In the genomic region with DNA sequence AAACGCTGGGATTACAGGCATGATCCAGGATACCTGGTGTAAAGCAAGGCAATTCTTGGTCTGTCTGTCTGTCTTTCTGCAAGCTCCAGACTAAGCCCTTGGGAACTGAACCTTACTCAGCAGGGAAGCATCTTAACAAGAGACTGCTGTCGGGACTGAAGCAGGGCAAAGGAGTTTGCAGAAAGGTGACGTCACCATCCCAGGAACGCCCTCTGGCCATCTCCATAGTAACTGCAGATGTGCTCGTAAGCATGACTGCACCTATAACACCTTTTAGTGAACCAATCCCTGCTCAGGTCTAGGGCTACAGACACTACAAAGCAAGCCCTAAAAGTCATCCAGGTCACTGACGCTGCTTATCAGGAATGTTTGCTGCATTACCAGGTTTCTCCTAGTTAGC, we compare ENCODE assay signal across 10 mouse cellular contexts. TPM values are rescaled to one million over a fixed set of nuclear protein-coding genes. Genes with fewer than 3 reads are reported as not detected.
DNase-seq lines count a peak whose midpoint lies in the region; ATAC-seq and TF ChIP-seq lines count a peak whose summit lies in the region.
"Had no signal": no experiment of that assay in that cellular context is flagged by ENCODE, and none has a peak within 500 bp of the region (broad histone marks: within the 10 kb centered on the region; RNA-seq: fewer than 3 reads in every experiment).

No protein-coding gene starts in this region.

- H3K27me3 ChIP-seq in kidney, embryonic 14.5 days (ENCODE audit: control insufficient read depth, insufficient read depth, low read length): no peaks in the 10 kb centered on the region
- H3K27me3 ChIP-seq in forebrain, postnatal 0 days (ENCODE audit: insufficient read depth, low read length): no peaks in the 10 kb centered on the region
- H3K27me3 ChIP-seq in midbrain, embryonic 14.5 days (ENCODE audit: control insufficient read depth, insufficient read depth, low read length): no peaks in the 10 kb centered on the region
- no peaks in the 10 kb centered on the region for H3K27me3 ChIP-seq in thymus, adult 2 months (ENCODE audit: control insufficient read depth, insufficient read depth, low read length)

- H3K9me3 ChIP-seq in kidney, embryonic 14.5 days (ENCODE audit: control insufficient read depth, low read length): no peaks in the 10 kb centered on the region
- no peaks in the 10 kb centered on the region for H3K9me3 ChIP-seq in forebrain, postnatal 0 days (ENCODE audit: low read length)
- no peaks in the 10 kb centered on the region for H3K9me3 ChIP-seq in midbrain, embryonic 14.5 days (ENCODE audit: control insufficient read depth, low read length)

- H3K4me3 ChIP-seq in kidney, embryonic 14.5 days (ENCODE audit: low read length): no peak overlapping the region
- H3K4me3 ChIP-seq in forebrain, postnatal 0 days (ENCODE audit: low read depth, low read length): 0 out of 2 replicates have a peak overlapping the region, but pooled peaks have one; percentile 5
- no peak overlapping the region for H3K4me3 ChIP-seq in midbrain, embryonic 14.5 days (replicated peaks; ENCODE audit: low read depth, low read length)
- H3K4me3 ChIP-seq in thymus, adult 2 months (ENCODE audit: control insufficient read depth, insufficient read depth, low read length): no peak overlapping the region

- no peak for TF ChIP-seq CTCF in forebrain, postnatal 0 days (IDR thresholded peaks at IDR 0.05; ENCODE audit: low read depth)
- TF ChIP-seq CTCF in thymus, adult 2 months (IDR thresholded peaks at IDR 0.05; ENCODE audit: borderline replicate concordance, control insufficient read depth, extremely low read depth, insufficient read depth, low read length, poor library complexity): no peak

- H3K36me3 ChIP-seq in kidney, embryonic 14.5 days (ENCODE audit: control insufficient read depth, insufficient read depth, low read length): peaks cover 40% of the 10 kb centered on the region
- H3K36me3 ChIP-seq in forebrain, postnatal 0 days (ENCODE audit: insufficient read depth): peaks cover 38% of the 10 kb centered on the region
- peaks cover 59% of the 10 kb centered on the region for H3K36me3 ChIP-seq in midbrain, embryonic 14.5 days (ENCODE audit: control insufficient read depth, insufficient read depth, low read length)
- peaks cover 7% of the 10 kb centered on the region; the same call in 1 of the 2 replicates for H3K36me3 ChIP-seq in thymus, adult 2 months (ENCODE audit: control insufficient read depth, insufficient read depth, low read length)

- H3K9ac ChIP-seq in kidney, embryonic 14.5 days (ENCODE audit: low read depth, low read length): no peak overlapping the region
- no peak overlapping the region for H3K9ac ChIP-seq in forebrain, postnatal 0 days
- H3K9ac ChIP-seq in midbrain, embryonic 14.5 days (replicated peaks; ENCODE audit: low read length): no peak overlapping the region

- no peak for TF ChIP-seq POLR2A in thymus, adult 2 months (IDR thresholded peaks at IDR 0.05; ENCODE audit: control insufficient read depth, extremely low read depth, insufficient read depth, low read length, poor library complexity)

- H3K27ac ChIP-seq in kidney, embryonic 14.5 days (ENCODE audit: low read depth, low read length): no peak overlapping the region
- H3K27ac ChIP-seq in forebrain, postnatal 0 days (ENCODE audit: low read depth, low read length): no peak overlapping the region
- no peak overlapping the region for H3K27ac ChIP-seq in midbrain, embryonic 14.5 days (replicated peaks; ENCODE audit: low read depth, low read length)
- no peak overlapping the region for H3K27ac ChIP-seq in thymus, adult 2 months (ENCODE audit: control insufficient read depth, insufficient read depth, low read length)

- ATAC-seq in kidney, embryonic 14.5 days (ENCODE audit: low FRiP score, low TSS enrichment): no peak
- no peak for ATAC-seq in forebrain, postnatal 0 days
- no peak for ATAC-seq in midbrain, embryonic 14.5 days (ENCODE audit: low FRiP score, low TSS enrichment)

- 44% methylated on average over 6 of the region's 6 CpGs for WGBS in kidney, embryonic 14.5 days
- 8% methylated on average over 6 of the region's 6 CpGs for WGBS in forebrain, postnatal 0 days
- WGBS in midbrain, embryonic 14.5 days: 19% methylated on average over 6 of the region's 6 CpGs
- WGBS in thymus, adult 2 months: 95% methylated on average over 6 of the region's 6 CpGs

- peak; percentile 65 for DNase-seq in kidney, adult 18-20 months
- DNase-seq in adipocyte (ENCODE audit: low spot score): peak; percentile 47
- no peak for DNase-seq in forebrain, postnatal 0 days
- DNase-seq in midbrain, embryonic 14.5 days: peak; percentile 57
- DNase-seq in thymus, adult 2 months: no peak
- DNase-seq in layer of hippocampus, postnatal 14 days (ENCODE audit: low spot score in 2 of 2): no peak
- DNase-seq in spleen, adult 12 weeks (ENCODE audit: low spot score): no peak
- DNase-seq: adrenal gland, postnatal 25 days; gastrocnemius, postnatal 14 days had no signal

- H3K4me1 ChIP-seq in kidney, embryonic 14.5 days (ENCODE audit: control insufficient read depth, insufficient read depth, low read length): peaks cover 14% of the 10 kb centered on the region; the same call in 1 of the 2 replicates
- peaks cover 16% of the 10 kb centered on the region for H3K4me1 ChIP-seq in forebrain, postnatal 0 days (ENCODE audit: insufficient read depth)
- peaks cover 28% of the 10 kb centered on the region for H3K4me1 ChIP-seq in midbrain, embryonic 14.5 days (ENCODE audit: control insufficient read depth, insufficient read depth, low read length)
- H3K4me1 ChIP-seq in thymus, adult 2 months (replicated peaks; ENCODE audit: control insufficient read depth, insufficient read depth, low read length): peaks cover 4% of the 10 kb centered on the region

- H3K4me2 ChIP-seq in kidney, embryonic 14.5 days (replicated peaks; ENCODE audit: low read depth, low read length): no peak overlapping the region
- peak overlapping the region; percentile 33; the same call in 1 of the 2 replicates for H3K4me2 ChIP-seq in forebrain, postnatal 0 days (ENCODE audit: low read depth)
- H3K4me2 ChIP-seq in midbrain, embryonic 14.5 days (ENCODE audit: low read length): peak overlapping the region; percentile 38

RNA-seq across cellular contexts. Expression of gene Cdc42se1, which starts 4.2 kb away (rescaled TPM):
- polyA plus RNA-seq in kidney, embryonic 14.5 days (2014; fragmentation: Nextera tagmentation; extraction: Ambion mirVana): 109 and 113 TPM in 2 replicates
- total RNA-seq in forebrain, postnatal 0 days (2014; rRNA removed): 55.7 and 68.0 TPM in 2 replicates
- polyA plus RNA-seq in forebrain, postnatal 0 days (2015; fragmentation: Nextera tagmentation; extraction: Ambion mirVana): 54.2 and 54.9 TPM in 2 replicates
- polyA plus RNA-seq in midbrain, embryonic 14.5 days (2014; fragmentation: Nextera tagmentation; extraction: Ambion mirVana): 58.3 and 64.5 TPM in 2 replicates
- polyA plus RNA-seq in thymus, adult 2 months (2012; rRNA removed): 137 and 156 TPM in 2 replicates
- total RNA-seq in layer of hippocampus, postnatal 14 days (2021): 10 to 100 TPM; 85.9 to 87.3 TPM

RNA-seq across cellular contexts. Expression of gene Gabpb2, which starts 6.6 kb away (rescaled TPM):
- polyA plus RNA-seq in kidney, embryonic 14.5 days (2014; fragmentation: Nextera tagmentation; extraction: Ambion mirVana): 9.7 and 15.4 TPM in 2 replicates
- total RNA-seq in forebrain, postnatal 0 days (2014; rRNA removed): 6.1 and 9.9 TPM in 2 replicates
- 0.54 and 1.5 TPM in 2 replicates for polyA plus RNA-seq in forebrain, postnatal 0 days (2015; fragmentation: Nextera tagmentation; extraction: Ambion mirVana)
- 3.7 and 4.2 TPM in 2 replicates for polyA plus RNA-seq in midbrain, embryonic 14.5 days (2014; fragmentation: Nextera tagmentation; extraction: Ambion mirVana)
- 39.7 and 41.7 TPM in 2 replicates for polyA plus RNA-seq in thymus, adult 2 months (2012; rRNA removed)
- total RNA-seq in layer of hippocampus, postnatal 14 days (2021): 10 to 100 TPM; 10.5 to 11.8 TPM

RNA-seq across cellular contexts. Expression of gene Mllt11, which starts 7.7 kb away (rescaled TPM):
- 18.5 and 19.1 TPM in 2 replicates for polyA plus RNA-seq in kidney, embryonic 14.5 days (2014; fragmentation: Nextera tagmentation; extraction: Ambion mirVana)
- total RNA-seq in forebrain, postnatal 0 days (2014; rRNA removed): 207 and 235 TPM in 2 replicates
- 578 and 712 TPM in 2 replicates for polyA plus RNA-seq in forebrain, postnatal 0 days (2015; fragmentation: Nextera tagmentation; extraction: Ambion mirVana)
- 545 and 586 TPM in 2 replicates for polyA plus RNA-seq in midbrain, embryonic 14.5 days (2014; fragmentation: Nextera tagmentation; extraction: Ambion mirVana)
- polyA plus RNA-seq in thymus, adult 2 months (2012; rRNA removed): 53.0 and 66.1 TPM in 2 replicates
- total RNA-seq in layer of hippocampus, postnatal 14 days (2021): 100 to 1,000 TPM; 496 to 516 TPM

RNA-seq across cellular contexts. Expression of gene Gm128, which starts 17.1 kb away (rescaled TPM):
- polyA plus RNA-seq in kidney, embryonic 14.5 days (2014; fragmentation: Nextera tagmentation; extraction: Ambion mirVana): 0.19 and 0.57 TPM in 2 replicates
- total RNA-seq in forebrain, postnatal 0 days (2014; rRNA removed): 0.29 TPM in 1 of 2 replicates, not detected in the other
- polyA plus RNA-seq in forebrain, postnatal 0 days (2015; fragmentation: Nextera tagmentation; extraction: Ambion mirVana): 0.11 and 0.28 TPM in 2 replicates
- 0.11 and 0.15 TPM in 2 replicates for polyA plus RNA-seq in midbrain, embryonic 14.5 days (2014; fragmentation: Nextera tagmentation; extraction: Ambion mirVana)
- polyA plus RNA-seq in thymus, adult 2 months (2012; rRNA removed): 0.30 and 0.33 TPM in 2 replicates
- not detected for total RNA-seq in layer of hippocampus, postnatal 14 days (2021)

RNA-seq across cellular contexts. Expression of gene Bnipl, which starts 26.7 kb away (rescaled TPM):
- polyA plus RNA-seq in kidney, embryonic 14.5 days (2014; fragmentation: Nextera tagmentation; extraction: Ambion mirVana): 2.1 and 2.4 TPM in 2 replicates
- 0.23 and 0.33 TPM in 2 replicates for total RNA-seq in forebrain, postnatal 0 days (2014; rRNA removed)
- not detected in 2 replicates for polyA plus RNA-seq in forebrain, postnatal 0 days (2015; fragmentation: Nextera tagmentation; extraction: Ambion mirVana)
- not detected in 2 replicates for polyA plus RNA-seq in midbrain, embryonic 14.5 days (2014; fragmentation: Nextera tagmentation; extraction: Ambion mirVana)
- polyA plus RNA-seq in thymus, adult 2 months (2012; rRNA removed): 1.3 and 1.6 TPM in 2 replicates
- total RNA-seq in layer of hippocampus, postnatal 14 days (2021): under 1 TPM in 1 of 2 experiments, not detected in 1; 0.46 TPM
- total RNA-seq: gastrocnemius, postnatal 14 days had no signal

Comparison
In these comparisons a context has a peak if more than half of its experiments do, and no peak if none do; other contexts are left out.
1. DNase-seq: peak in kidney, adult 18-20 months (single experiment), adipocyte (single experiment) and midbrain, embryonic 14.5 days (single experiment); none in forebrain, postnatal 0 days (single experiment), thymus, adult 2 months (single experiment), layer of hippocampus, postnatal 14 days (0 of 2) and spleen, adult 12 weeks (single experiment).